Mouse (Mus musculus) liver, embryonic 18 days (tissue): Measurements from ENCODE around the gene Zer1. TPM values are rescaled to one million over a fixed set of nuclear protein-coding genes. Genes with fewer than 3 reads are reported as not detected.

Experiments
- polyA plus RNA-seq: library from polyadenylated mRNA; depleted of rRNA; stranded (reverse); fragments of >200 nt; gene quantifications from 2 replicates; pipeline ENCODE4 v1.2.3, GENCODE M21; 2012; rRNA removed

Zer1 gene
- 8.0 and 9.3 TPM in 2 replicates for polyA plus RNA-seq

DNA sequence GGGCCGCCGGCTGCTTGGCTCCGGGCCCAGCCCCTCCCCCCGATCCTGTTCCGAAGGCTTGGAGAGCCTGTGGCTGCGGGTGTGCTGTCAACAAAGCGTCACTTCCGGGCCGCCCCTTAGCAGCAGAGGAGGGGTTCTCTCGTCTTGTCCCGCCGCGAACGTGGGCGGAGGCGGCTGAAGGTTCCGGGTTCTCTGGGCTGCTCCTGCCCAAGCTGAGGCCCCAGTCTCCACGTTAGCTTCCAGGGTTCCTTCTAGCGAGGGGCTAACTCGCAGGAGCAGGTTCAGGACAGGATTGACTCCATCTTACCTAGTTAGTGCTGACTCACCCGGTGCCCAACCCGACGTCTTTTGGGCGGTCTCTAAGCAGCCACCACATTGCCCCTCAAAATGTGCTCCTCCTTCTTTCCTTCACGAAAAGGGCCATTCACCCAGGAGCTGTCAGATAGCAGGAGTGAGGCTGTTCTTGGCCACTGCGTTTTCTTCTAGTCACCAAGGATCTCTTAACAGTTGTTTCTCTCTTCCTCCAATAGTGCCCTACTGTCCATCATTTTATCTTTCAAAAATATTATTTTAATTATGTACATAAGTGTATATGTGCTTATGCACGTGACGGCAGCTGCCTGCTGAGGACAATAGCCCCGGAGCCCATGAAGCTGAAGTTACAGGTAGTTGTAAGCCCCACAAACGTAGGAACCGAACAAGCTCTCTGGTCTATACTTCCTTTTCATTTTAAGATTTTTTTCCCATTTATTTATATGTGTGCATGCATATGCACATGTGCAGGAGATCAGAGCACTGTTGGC is at the start of gene Zer1:
Gene Zer1, minus strand, starts transcription at position 114 of the 803 bp plus-strand sequence.

DNA sequence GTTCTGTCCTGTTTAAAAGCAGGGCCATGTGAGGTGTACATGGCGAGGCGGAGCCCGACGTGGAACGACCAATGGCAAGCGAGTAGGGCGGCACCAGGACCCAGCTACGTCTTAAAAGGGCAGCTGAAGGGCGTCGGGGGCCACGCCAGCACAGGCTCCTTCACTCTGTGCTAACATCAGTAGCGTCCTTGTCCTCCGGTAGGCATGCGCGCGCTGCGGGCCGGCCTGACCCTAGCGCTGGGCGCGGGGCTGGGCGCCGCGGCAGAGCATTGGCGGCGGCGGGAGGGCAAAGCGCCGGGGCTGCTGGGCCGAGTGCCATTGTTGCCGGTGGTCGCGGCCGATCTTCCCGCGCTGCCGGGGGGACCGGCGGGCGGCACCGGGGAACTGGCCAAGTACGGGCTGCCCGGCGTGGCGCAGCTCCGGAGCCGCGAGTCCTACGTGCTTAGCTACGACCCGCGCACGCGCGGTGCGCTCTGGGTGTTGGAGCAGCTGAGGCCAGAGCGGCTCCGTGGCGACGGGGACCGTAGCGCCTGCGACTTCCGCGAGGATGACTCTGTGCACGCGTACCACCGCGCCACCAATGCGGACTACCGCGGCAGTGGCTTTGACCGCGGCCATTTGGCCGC is 47.1 kb upstream of the Zer1 start, which contains the start of gene Endog:
Gene Endog, plus strand, starts transcription at position 123 of the 626 bp plus-strand sequence.

DNA sequence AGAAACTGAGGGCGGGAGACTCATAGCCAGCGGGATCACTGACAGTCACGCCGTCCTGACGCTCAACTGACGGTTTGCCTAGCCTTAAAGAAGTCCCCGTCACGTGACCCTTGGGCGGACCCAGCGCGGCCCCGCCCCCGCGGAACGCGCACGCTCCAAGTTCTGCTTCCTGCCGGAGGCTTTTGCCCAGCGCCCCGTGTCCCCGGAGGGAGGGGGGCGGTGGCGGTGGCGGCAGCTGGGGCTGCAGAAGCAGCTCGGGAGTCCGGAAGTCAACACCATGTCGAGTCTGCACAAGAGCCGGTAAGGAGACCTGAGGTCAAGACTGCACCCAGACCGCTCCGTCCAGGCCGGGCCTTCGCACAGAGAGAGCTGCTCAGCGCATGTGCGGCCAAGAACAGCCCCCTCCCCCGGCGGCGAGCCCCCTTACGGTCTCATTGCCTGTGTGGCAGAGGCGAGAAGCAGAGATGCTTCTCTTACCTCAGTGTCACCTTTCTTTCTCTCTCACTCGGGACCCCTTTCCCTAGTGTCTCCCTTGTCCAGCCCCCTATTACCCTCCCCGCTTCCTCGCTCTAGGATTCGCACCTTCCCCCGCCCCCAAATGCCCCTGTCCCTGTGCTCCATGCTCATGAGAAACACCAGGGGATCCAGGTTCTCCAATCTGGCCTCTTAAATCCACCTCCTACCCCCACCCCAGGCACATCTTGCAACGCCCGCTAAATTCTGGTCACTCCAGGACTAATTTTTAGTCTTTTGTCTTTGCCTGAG is 9.4 kb upstream of the Zer1 start, which contains the start of gene Tbc1d13:
Gene Tbc1d13, plus strand, starts transcription at position 134 of the 765 bp plus-strand sequence.

DNA sequence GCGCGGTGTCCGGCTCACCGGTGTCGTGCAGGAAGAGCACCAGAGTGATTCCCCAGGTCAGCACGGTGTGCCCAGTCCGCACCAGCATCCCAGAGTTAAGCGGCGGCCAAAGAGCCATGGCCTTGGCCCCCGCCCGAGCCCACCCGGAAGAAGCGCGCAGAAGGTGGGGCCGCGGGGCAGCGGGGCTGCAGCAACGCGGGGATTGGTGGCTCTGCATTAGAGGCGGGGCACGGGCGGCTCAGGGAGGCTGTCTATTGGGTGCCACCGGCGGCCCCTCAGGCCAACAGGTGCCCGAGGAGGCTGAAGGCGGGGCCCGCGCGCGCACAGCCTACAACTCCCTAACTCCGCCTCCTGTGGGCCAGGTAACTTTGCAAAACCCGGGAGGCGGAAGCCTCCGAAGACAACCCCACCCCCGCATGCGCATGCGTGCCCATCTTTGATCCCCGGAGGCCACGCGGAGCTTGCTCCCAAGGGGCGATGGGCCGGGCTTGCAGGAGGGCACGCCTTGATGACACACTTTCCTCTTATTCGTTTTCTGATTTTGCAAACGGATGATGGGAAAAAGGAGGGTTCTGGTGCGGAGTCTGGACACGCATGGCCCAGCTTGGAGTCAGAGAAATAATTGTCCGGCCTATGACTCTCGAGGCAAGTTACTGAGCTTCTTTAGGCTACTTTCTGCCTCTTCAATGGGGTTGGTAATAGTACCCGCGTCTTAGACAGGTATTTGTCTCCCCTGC is 30.7 kb downstream of the Zer1 start, which contains the start of gene Zdhhc12:
Gene Zdhhc12, minus strand, starts transcription at position 178 of the 737 bp plus-strand sequence.

DNA sequence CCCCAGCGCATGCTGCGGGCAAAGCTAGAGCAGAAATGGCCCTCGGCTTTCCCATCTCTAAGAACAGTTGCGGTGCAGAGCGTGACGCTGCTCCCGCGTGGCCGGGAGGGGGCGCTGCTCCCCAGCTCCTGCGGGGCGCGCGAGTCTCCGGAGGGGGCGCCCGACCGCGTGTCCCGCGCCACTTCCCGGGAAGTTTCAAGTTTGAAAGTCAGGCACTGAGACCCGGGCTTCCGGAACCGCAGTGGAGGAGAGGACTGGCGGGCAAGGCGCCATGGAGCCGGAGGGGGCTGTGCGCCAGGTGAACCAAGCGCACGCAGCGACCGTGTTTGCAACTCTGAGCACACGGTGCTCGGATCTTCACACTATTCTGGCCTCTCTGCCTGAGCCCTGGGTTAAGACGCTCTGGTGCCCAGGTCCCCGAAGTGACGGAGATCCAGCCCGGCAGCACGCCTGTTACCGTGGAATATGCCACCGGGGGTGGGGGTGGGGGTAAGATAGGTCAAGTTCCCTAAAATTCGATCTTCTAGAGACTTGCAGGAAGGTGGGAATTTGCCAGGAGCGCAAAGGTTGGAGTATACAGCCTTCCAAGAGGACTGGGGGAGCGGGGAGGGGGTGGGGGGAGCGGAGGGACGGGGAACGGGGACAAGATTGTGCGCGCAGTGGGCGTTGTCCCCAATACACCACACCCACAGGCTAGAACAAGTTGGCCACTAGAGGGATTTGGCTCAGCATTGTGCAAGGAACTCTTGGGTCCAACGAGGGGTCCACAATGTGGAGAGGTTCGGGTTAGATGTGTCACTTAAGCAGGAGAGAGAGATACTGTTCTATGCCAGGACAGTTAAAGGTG is 46.7 kb downstream of the Zer1 start, which contains the start of gene Pkn3:
Gene Pkn3, plus strand, starts transcription at position 183 of the 847 bp plus-strand sequence.

DNA sequence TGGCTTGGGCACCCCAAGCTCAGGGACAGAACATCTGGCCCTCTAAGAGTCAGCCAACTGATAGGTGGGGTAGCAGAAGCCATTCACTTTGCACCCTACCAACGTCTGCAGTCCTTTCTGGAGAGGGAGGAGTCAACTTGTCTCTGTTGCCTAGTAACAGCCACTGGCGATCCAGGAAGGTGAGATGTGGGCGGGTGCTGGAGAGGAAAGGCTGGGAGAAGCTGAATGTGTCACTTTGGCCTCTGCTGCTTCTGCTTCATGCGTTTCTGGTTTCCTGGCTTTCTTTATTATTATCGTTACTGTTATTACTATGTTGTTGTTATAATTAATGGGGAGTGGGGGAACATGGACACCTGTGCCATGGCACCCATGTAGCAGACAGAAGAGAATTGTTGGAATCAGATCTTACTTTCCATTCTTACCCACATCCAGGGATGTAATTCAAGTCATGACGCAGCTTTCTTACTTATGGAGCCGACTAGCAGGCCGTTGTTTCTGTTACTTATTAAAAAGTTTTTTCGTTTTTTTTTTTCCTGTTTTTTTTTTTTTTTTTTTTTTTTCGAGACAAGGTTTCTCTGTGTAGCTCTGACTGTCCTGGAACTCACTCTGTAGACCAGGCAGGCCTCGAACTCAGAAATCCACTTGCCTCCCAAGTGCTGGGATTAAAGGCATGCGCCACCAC is 67.0 kb downstream of the Zer1 start, which contains the start of gene Set:
Gene Set, plus strand, starts transcription at position 156 of the 682 bp plus-strand sequence.

DNA sequence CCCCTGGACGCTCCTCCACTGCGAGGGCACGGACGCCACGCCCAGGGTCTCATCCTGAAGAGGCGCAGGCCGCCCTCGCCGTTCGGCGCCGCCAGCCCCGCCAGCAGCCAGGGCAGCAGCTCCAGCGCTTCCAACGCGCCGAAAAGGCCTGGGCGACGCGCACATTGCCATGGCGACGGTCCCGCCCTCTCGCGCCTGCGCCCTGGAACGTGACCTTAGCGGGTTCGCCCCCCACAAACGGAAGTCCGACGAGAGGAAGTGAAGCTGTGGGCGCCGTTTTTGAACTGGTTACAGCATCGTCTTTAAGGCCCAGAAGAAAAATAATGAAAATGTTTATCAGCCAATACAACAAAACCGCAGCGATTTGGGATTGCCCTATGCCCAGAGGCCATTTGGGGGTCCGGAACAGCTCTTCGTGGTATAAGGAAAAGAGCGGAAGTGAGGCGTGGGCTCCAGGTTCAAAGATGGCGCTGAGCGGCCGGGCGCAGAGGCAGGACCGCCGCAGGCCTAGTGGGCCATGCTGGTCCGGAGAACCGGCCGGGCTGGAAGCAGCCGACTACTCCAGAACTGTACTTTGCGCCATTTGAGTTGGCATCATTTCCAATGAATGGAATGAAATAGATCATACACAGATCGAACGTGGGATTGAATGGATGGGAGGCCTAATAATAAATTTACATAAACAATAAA is 75.5 kb downstream of the Zer1 start, which contains the start of gene Wdr34:
Gene Wdr34, minus strand, starts transcription at position 183 of the 690 bp plus-strand sequence.

Other genes with a start within 250 kb of the Zer1 start
- 13.0 and 18.6 TPM in 2 replicates for gene Odf2, start 235.4 kb downstream of the Zer1 start, polyA plus RNA-seq
- gene Gle1, start 189.2 kb downstream of the Zer1 start, polyA plus RNA-seq, result 8.3 and 9.8 TPM in 2 replicates
- 34.7 and 35.9 TPM in 2 replicates for gene Sptan1, start 159.0 kb downstream of the Zer1 start, polyA plus RNA-seq
- gene Wdr34, start 75.7 kb downstream of the Zer1 start, polyA plus RNA-seq, result 5.3 and 5.4 TPM in 2 replicates
- gene Set, start 67.2 kb downstream of the Zer1 start, polyA plus RNA-seq, result 100 and 111 TPM in 2 replicates
- gene Pkn3, start 46.9 kb downstream of the Zer1 start, polyA plus RNA-seq, result 2.3 and 2.7 TPM in 2 replicates
- gene Zdhhc12, start 30.9 kb downstream of the Zer1 start, polyA plus RNA-seq, result 33.0 and 37.5 TPM in 2 replicates
- gene Tbc1d13, start 9.2 kb upstream of the Zer1 start, polyA plus RNA-seq, result 12.2 and 12.7 TPM in 2 replicates
- 32.1 and 36.9 TPM in 2 replicates for gene Endog, start 46.9 kb upstream of the Zer1 start, polyA plus RNA-seq
- 14.3 and 15.6 TPM in 2 replicates for gene Spout1, start 53.9 kb upstream of the Zer1 start, polyA plus RNA-seq
- 57.7 and 63.7 TPM in 2 replicates for gene Kyat1, start 81.3 kb upstream of the Zer1 start, polyA plus RNA-seq
- 4.5 and 4.6 TPM in 2 replicates for gene Lrrc8a, start 113.1 kb upstream of the Zer1 start, polyA plus RNA-seq
- 2.3 and 2.4 TPM in 2 replicates for gene Gm28035, start 116.0 kb upstream of the Zer1 start, polyA plus RNA-seq
- gene Phyhd1, start 141.6 kb upstream of the Zer1 start, polyA plus RNA-seq, result 54.6 and 54.7 TPM in 2 replicates
- not detected in 2 replicates for gene Gm28038, start 156.5 kb upstream of the Zer1 start, polyA plus RNA-seq
- gene Dolk, start 161.7 kb upstream of the Zer1 start, polyA plus RNA-seq, result 6.3 and 6.7 TPM in 2 replicates
- 8.1 and 9.4 TPM in 2 replicates for gene Nup188, start 161.8 kb upstream of the Zer1 start, polyA plus RNA-seq
- 18.8 and 21.4 TPM in 2 replicates for gene Sh3glb2, start 234.8 kb upstream of the Zer1 start, polyA plus RNA-seq
- 5.9 and 7.3 TPM in 2 replicates for gene Miga2, start 239.6 kb upstream of the Zer1 start, polyA plus RNA-seq